Mouse (Mus musculus) spleen, adult 2 months (tissue): ENCODE data around the gene Slc25a10.

Experiments
- CTCF ChIP-seq: fragments of 200-500 bp; IDR thresholded peaks from 2 replicates; pipeline ENCODE4 v1.5.1; 2011; ENCODE audit warnings: mild to moderate bottlenecking, inconsistent platforms; ENCODE audit not compliant: insufficient read depth, insufficient read length, insufficient replicate concordance; ENCODE audit errors: extremely low read depth
- POLR2A ChIP-seq: fragments of 200-500 bp; IDR thresholded peaks from 2 replicates; pipeline ENCODE4 v1.6.1; 2011; ENCODE audit warnings: low read depth, low read length, inconsistent platforms

GRCm38 (mm10) chr11:120518558-120518957 is 26.9 kb downstream of the Slc25a10 start:
- no peak for TF ChIP-seq POLR2A
- no peak for TF ChIP-seq CTCF
